Mouse (Mus musculus) lung, postnatal 0 days (tissue): ENCODE measurements around the gene Kdelc1.

Experiments used
- CTCF ChIP-seq: IDR thresholded peaks from 2 replicates; pipeline ENCODE4 v1.5.1; 2016; ENCODE audit warnings: antibody characterized with exemption, mild to moderate bottlenecking
- EP300 ChIP-seq: IDR thresholded peaks from 2 replicates; pipeline ENCODE4 v1.6.1; 2016; ENCODE audit warnings: antibody characterized with exemption, mild to moderate bottlenecking, control low read depth

DNA sequence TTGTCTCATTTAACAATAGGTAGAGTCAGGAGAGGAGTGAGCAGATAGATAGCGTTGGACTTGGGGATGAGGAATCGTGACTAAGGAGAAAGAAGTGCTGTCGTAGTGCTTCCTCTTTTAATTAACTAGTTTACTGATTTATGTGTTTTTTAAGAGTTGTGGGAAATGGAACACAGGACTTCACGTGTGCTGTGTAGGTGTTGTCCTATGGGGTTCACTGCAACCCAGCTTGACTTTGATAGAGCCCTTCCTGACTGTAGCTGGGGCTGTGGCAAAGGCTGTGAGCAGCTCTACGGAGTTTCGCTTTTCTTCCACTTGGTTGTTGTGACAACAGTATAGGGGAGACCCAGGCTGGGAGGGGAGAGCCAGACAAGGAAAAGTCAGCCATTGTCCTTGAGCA lies 39.7 kb upstream of the Kdelc1 start:
- TF ChIP-seq CTCF: no peak
- no peak for TF ChIP-seq EP300
